Mouse (Mus musculus) heart, postnatal 0 days (tissue): ENCODE data around the gene Gm49510.
A peak's percentile ranks its signal among the peaks of the same experiment; 100 is the strongest.

Experiments used
- CTCF ChIP-seq: IDR thresholded peaks from 2 replicates; pipeline ENCODE4 v1.5.1; 2016; ENCODE audit warnings: antibody characterized with exemption, control low read depth, low read depth
- EP300 ChIP-seq: IDR thresholded peaks from 2 replicates; pipeline ENCODE4 v1.6.1; 2016; ENCODE audit warnings: antibody characterized with exemption, low read depth

- TF ChIP-seq CTCF: peak; percentile 13; the same call in 1 of the 2 replicates
- TF ChIP-seq EP300: no peak
Observed at GRCm38 (mm10) chr15:78872021-78872608, 27.4 kb upstream of the Gm49510 start.
